11 mouse cellular contexts compared by ENCODE assay signal in the genomic region with DNA sequence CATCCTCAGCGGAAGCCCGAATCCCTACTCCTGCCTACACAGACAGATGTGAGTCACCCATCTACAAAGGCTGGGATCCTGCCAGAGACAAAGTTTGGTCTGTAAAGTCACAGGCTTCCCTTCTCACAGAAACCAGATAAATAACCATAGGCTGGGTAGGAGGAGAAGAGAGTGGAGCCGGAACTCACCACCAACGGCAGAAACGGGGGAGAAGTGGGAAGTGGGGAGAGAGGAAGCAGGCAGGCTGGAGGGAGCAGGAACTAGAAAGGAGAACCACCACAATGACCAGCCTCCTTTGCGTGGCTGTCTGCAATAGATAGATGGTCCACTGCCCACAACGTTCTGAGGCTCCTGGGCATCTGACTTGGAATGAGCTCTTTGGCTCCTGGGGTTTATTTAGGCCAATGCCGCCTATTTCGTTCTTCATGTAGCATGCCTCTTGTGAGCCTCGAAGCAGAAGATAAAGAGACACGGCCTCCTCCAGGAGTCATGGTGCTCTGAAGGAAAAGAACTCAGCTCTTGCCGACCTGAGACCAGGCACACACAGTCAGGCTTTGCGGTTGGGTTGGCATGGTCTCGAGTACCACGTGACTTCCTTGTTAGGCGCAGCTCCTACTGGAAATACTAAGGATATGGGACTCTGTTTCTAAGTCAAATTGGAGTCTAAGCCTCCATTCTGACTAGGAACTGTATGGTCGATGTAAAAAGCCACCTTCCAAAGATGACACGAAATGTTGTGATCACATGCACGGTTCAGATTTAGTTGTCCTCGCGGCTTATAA. TPM values are rescaled to one million over a fixed set of nuclear protein-coding genes. Genes with fewer than 3 reads are reported as not detected.
DNase-seq lines count a peak whose midpoint lies in the region; ATAC-seq and TF ChIP-seq lines count a peak whose summit lies in the region.
"Had no signal": no experiment of that assay in that cellular context is flagged by ENCODE, and none has a peak within 500 bp of the region (broad histone marks: within the 10 kb centered on the region; RNA-seq: fewer than 3 reads in every experiment).

No protein-coding gene starts in this region.

- H3K9me3 ChIP-seq in hindbrain, embryonic 14.5 days (ENCODE audit: control insufficient read depth, low read length), result no peaks in the 10 kb centered on the region
- no peaks in the 10 kb centered on the region for H3K9me3 ChIP-seq in intestine, embryonic 15.5 days
- H3K9me3 ChIP-seq: kidney, embryonic 15.5 days had no signal

- peak overlapping the region; percentile 97 for H3K27ac ChIP-seq in bone marrow macrophage, adult 2 months (ENCODE audit: insufficient read depth, low read depth, low read length)
- no peak overlapping the region for H3K27ac ChIP-seq in hindbrain, embryonic 14.5 days
- no peak overlapping the region for H3K27ac ChIP-seq in intestine, embryonic 15.5 days
- H3K27ac ChIP-seq: kidney, embryonic 15.5 days had no signal

- DNase-seq in heart, postnatal 10 days, result peak; percentile 36 to 39
- DNase-seq in heart, postnatal 25 days (ENCODE audit: low spot score), result no peak
- DNase-seq in hindbrain, embryonic 14.5 days (ENCODE audit: low spot score), result no peak
- no peak for DNase-seq in ovary, adult 18-20 months (ENCODE audit: low spot score)
- DNase-seq: cerebellum, adult 8-10 months; gastrocnemius, postnatal 10 days had no signal

- intact Hi-C loops in heart, postnatal 10 days (cut with DNase I), result no loop called here
- intact Hi-C loops in heart, postnatal 25 days (cut with DNase I), result no loop called here

- TF ChIP-seq CTCF in C2C12 (IDR thresholded peaks at IDR 0.05; ENCODE audit: control insufficient read depth, insufficient read depth, insufficient read length), result no peak
- TF ChIP-seq CTCF in bone marrow macrophage, adult 2 months (IDR thresholded peaks at IDR 0.05; ENCODE audit: low read depth, low read length), result no peak

- peak overlapping the region; percentile 42 for H3ac ChIP-seq in C2C12 (ENCODE audit: control insufficient read depth, insufficient read length, low read depth)

- H3K79me3 ChIP-seq in C2C12 (ENCODE audit: low read depth), result no peaks in the 10 kb centered on the region

- H3K79me2 ChIP-seq in C2C12 (ENCODE audit: control insufficient read depth, insufficient read depth), result no peaks in the 10 kb centered on the region

- ATAC-seq in megakaryocyte, adult 5-6 weeks (ENCODE audit: poor library complexity, severe bottlenecking), result peak; percentile 94
- ATAC-seq in hindbrain, embryonic 14.5 days (ENCODE audit: low FRiP score), result no peak
- ATAC-seq in intestine, embryonic 15.5 days, result no peak

- H3K9ac ChIP-seq in hindbrain, embryonic 14.5 days, result no peak overlapping the region
- H3K9ac ChIP-seq in intestine, embryonic 15.5 days, result no peak overlapping the region
- H3K9ac ChIP-seq: kidney, embryonic 15.5 days had no signal

- H3K4me1 ChIP-seq in bone marrow macrophage, adult 2 months (ENCODE audit: control insufficient read depth, insufficient read depth, low read length), result peaks cover 32% of the 10 kb centered on the region
- H3K4me1 ChIP-seq in hindbrain, embryonic 14.5 days (replicated peaks; ENCODE audit: control insufficient read depth, insufficient read depth, low read length), result no peaks in the 10 kb centered on the region
- 0 out of 2 replicates have a peak, but pooled peaks cover 5% of the 10 kb centered on the region for H3K4me1 ChIP-seq in intestine, embryonic 15.5 days (replicated peaks)
- H3K4me1 ChIP-seq: kidney, embryonic 15.5 days had no signal

- no peaks in the 10 kb centered on the region for H3K36me3 ChIP-seq in C2C12 (ENCODE audit: control insufficient read depth, insufficient read depth)
- H3K36me3 ChIP-seq in hindbrain, embryonic 14.5 days (replicated peaks; ENCODE audit: control insufficient read depth, insufficient read depth), result no peaks in the 10 kb centered on the region
- H3K36me3 ChIP-seq in intestine, embryonic 15.5 days, result no peaks in the 10 kb centered on the region
- H3K36me3 ChIP-seq: kidney, embryonic 15.5 days had no signal

- no peak overlapping the region for H3K4me3 ChIP-seq in C2C12 (ENCODE audit: insufficient read depth, poor library complexity, severe bottlenecking)
- peak overlapping the region; percentile 46 for H3K4me3 ChIP-seq in bone marrow macrophage, adult 2 months (ENCODE audit: insufficient read depth, low read length)
- no peak overlapping the region for H3K4me3 ChIP-seq in hindbrain, embryonic 14.5 days (replicated peaks; ENCODE audit: low read length)
- no peak overlapping the region for H3K4me3 ChIP-seq in intestine, embryonic 15.5 days (replicated peaks)
- H3K4me3 ChIP-seq: kidney, embryonic 15.5 days had no signal

- no peaks in the 10 kb centered on the region for H3K27me3 ChIP-seq in C2C12 (ENCODE audit: control insufficient read depth, insufficient read depth, insufficient read length)
- no peaks in the 10 kb centered on the region for H3K27me3 ChIP-seq in hindbrain, embryonic 14.5 days (ENCODE audit: control insufficient read depth, insufficient read depth, low read length)
- no peaks in the 10 kb centered on the region for H3K27me3 ChIP-seq in intestine, embryonic 15.5 days (replicated peaks)
- H3K27me3 ChIP-seq: kidney, embryonic 15.5 days had no signal

- no peak; the same call in 1 of the 2 replicates for TF ChIP-seq POLR2A in bone marrow macrophage, adult 2 months (IDR thresholded peaks at IDR 0.05; ENCODE audit: borderline replicate concordance, low read depth, low read length)

- WGBS in hindbrain, embryonic 14.5 days, result 93% methylated on average over 21 of the region's 21 CpGs
- WGBS in intestine, embryonic 15.5 days, result 86% methylated on average over 21 of the region's 21 CpGs

- H3K4me2 ChIP-seq in hindbrain, embryonic 14.5 days (replicated peaks), result no peak overlapping the region
- no peak overlapping the region for H3K4me2 ChIP-seq in intestine, embryonic 15.5 days (replicated peaks)
- H3K4me2 ChIP-seq: kidney, embryonic 15.5 days had no signal

TF ChIP-seq in C2C12, 6 proteins besides CTCF, POLR2A, EP300 and RAD21:
- TF ChIP-seq USF1 (IDR thresholded peaks at IDR 0.05; ENCODE audit: low read depth), result no peak
- TF ChIP-seq MAX (IDR thresholded peaks at IDR 0.05), result no peak
- no peak for TF ChIP-seq FOSL1 (IDR thresholded peaks at IDR 0.05; ENCODE audit: insufficient read depth, low read length, poor library complexity, severe bottlenecking)
- no peak for TF ChIP-seq MYOD1 (IDR thresholded peaks at IDR 0.05; ENCODE audit: control insufficient read depth, insufficient read length, low read depth)
- TF ChIP-seq MYOG (IDR thresholded peaks at IDR 0.05; ENCODE audit: control insufficient read depth, extremely low read depth, insufficient read length), result no peak

RNA-seq across cellular contexts. Expression of gene Pak1, which starts 23.0 kb away (rescaled TPM):
- total RNA-seq in heart, postnatal 10 days (2021), result 1 to 10 TPM in 1 of 2 experiments, under 1 TPM in 1; 0.72 to 1.8 TPM
- 1 to 10 TPM; 1.2 to 1.3 TPM for total RNA-seq in heart, postnatal 25 days (2021)
- 39.1 TPM for polyA plus RNA-seq in C2C12 (2012; fragmentation: generic; extraction: Trizol)
- polyA plus RNA-seq in bone marrow macrophage, adult 2 months (2012; ENCODE audit: insufficient read depth, insufficient read length, missing spikeins), result 90.9 and 92.7 TPM in 2 replicates
- 39.8 and 40.9 TPM in 2 replicates for total RNA-seq in megakaryocyte, adult 5-6 weeks (2015)
- total RNA-seq in megakaryocyte, adult 5-6 weeks (2017), result 40.4 and 40.7 TPM in 2 replicates
- 152 and 160 TPM in 2 replicates for polyA plus RNA-seq in hindbrain, embryonic 14.5 days (2014; fragmentation: Nextera tagmentation; extraction: Ambion mirVana)
- polyA plus RNA-seq in intestine, embryonic 15.5 days (2015; fragmentation: Nextera tagmentation; extraction: Ambion mirVana), result 32.7 and 33.0 TPM in 2 replicates

RNA-seq across cellular contexts. Expression of gene Aqp11, which starts 27.3 kb away (rescaled TPM):
- 1 to 10 TPM; 1.1 to 1.4 TPM for total RNA-seq in heart, postnatal 10 days (2021)
- total RNA-seq in heart, postnatal 25 days (2021), result 1 to 10 TPM; 1.6 to 1.9 TPM
- 0.55 TPM for polyA plus RNA-seq in C2C12 (2012; fragmentation: generic; extraction: Trizol)
- polyA plus RNA-seq in bone marrow macrophage, adult 2 months (2012; ENCODE audit: insufficient read depth, insufficient read length, missing spikeins), result 1.6 TPM in 1 of 2 replicates, not detected in the other
- total RNA-seq in megakaryocyte, adult 5-6 weeks (2015), result 0.23 and 0.42 TPM in 2 replicates
- total RNA-seq in megakaryocyte, adult 5-6 weeks (2017), result 0.04 TPM in 2 replicates
- polyA plus RNA-seq in hindbrain, embryonic 14.5 days (2014; fragmentation: Nextera tagmentation; extraction: Ambion mirVana), result 21.6 and 22.0 TPM in 2 replicates
- 52.1 and 57.2 TPM in 2 replicates for polyA plus RNA-seq in intestine, embryonic 15.5 days (2015; fragmentation: Nextera tagmentation; extraction: Ambion mirVana)

Comparison
In these comparisons a context has a peak if more than half of its experiments do, and no peak if none do; other contexts are left out.
1. DNase-seq: peak in heart, postnatal 10 days (2 of 2); none in heart, postnatal 25 days (single experiment), hindbrain, embryonic 14.5 days (single experiment) and ovary, adult 18-20 months (single experiment).